Mouse (Mus musculus): ENCODE results near the gene Flii.

GRCm38 (mm10) chr11:60775578-60775977 lies 48.5 kb upstream of the Flii start:
- TF ChIP-seq POLR2A (IDR thresholded peaks at IDR 0.05; ENCODE audit: low read depth, low read length) (no peak), CTCF (conservative IDR thresholded peaks at IDR 0.05; ENCODE audit: insufficient read depth, insufficient read length, low read depth, low read length) (no peak)

Measured in kidney, adult 2 months (tissue).